Mouse (Mus musculus) lung, postnatal 0 days (tissue): ENCODE results near the gene Mgat5.

Experiments used
- CTCF ChIP-seq: IDR thresholded peaks from 2 replicates; pipeline ENCODE4 v1.5.1; 2016; ENCODE audit warnings: antibody characterized with exemption, mild to moderate bottlenecking
- EP300 ChIP-seq: IDR thresholded peaks from 2 replicates; pipeline ENCODE4 v1.6.1; 2016; ENCODE audit warnings: antibody characterized with exemption, mild to moderate bottlenecking, control low read depth

DNA sequence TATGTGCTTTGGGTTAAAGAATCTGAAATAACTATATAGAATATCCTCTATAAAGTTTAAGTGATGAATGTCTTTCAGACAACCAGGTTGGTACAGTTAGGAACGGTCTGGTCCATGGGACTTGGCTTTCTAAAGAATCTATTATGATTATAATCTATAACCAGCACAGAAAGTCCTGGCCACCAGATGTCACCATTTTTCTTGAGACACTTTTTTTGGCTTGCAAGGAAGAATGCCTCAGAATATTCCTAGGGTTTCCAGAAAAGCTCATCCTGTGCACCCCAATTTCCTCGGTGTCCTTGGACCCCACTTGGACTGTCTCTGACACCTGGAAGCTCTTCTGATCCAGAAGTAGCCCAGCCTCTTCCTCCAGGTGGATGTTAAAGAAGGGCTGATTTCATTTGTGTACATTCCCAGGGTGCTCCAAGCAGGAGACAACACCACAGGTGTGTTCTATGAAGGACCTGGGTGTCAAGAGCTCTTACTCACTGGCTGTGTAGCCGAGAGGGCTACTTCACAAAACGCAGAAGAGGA, 1.5 kb upstream of the Mgat5 start:
- peak; percentile 61 for TF ChIP-seq CTCF
- TF ChIP-seq EP300: no peak
